Mouse (Mus musculus) erythroblast, embryonic 14.5 days (primary cell): ENCODE results near the gene Crb3. TPM values are rescaled to one million over a fixed set of nuclear protein-coding genes. Genes with fewer than 3 reads are reported as not detected.

Experiments
- H3K27me3 ChIP-seq: 2 replicates; pipeline ENCODE4 v1.6.1; 2012; ENCODE audit warnings: inconsistent platforms; ENCODE audit not compliant: control insufficient read depth
- H3K36me3 ChIP-seq: 2 replicates; pipeline ENCODE4 v1.6.1; 2012; ENCODE audit warnings: mild to moderate bottlenecking, inconsistent platforms; ENCODE audit not compliant: control insufficient read depth
- H3K4me1 ChIP-seq: 2 replicates; pipeline ENCODE4 v1.6.1; 2012; ENCODE audit warnings: inconsistent platforms; ENCODE audit not compliant: control insufficient read depth
- H3K4me3 ChIP-seq: replicated peaks from 2 replicates; pipeline ENCODE3; 2012; ENCODE audit warnings: moderate library complexity, mild to moderate bottlenecking, inconsistent platforms
- H3K9me3 ChIP-seq: 2 replicates; pipeline ENCODE4 v1.6.1; 2012; ENCODE audit warnings: low read length, inconsistent platforms, mixed read lengths; ENCODE audit not compliant: control insufficient read depth
- GATA1 ChIP-seq: IDR thresholded peaks from 2 replicates; pipeline ENCODE4 v1.6.1; 2012; ENCODE audit warnings: low read length, inconsistent platforms, mixed read lengths
- TAL1 ChIP-seq: IDR thresholded peaks from 3 replicates; pipeline ENCODE4 v1.6.1; 2012; ENCODE audit warnings: low read length, inconsistent platforms, mixed read lengths
- polyA plus RNA-seq: library from polyadenylated mRNA; stranded (reverse); fragments of >175 nt; gene quantifications from 2 replicates; pipeline ENCODE4 v1.2.3, GENCODE M21; 2012

Gene Crb3
- 0.05 TPM in 2 replicates for polyA plus RNA-seq

DNA sequence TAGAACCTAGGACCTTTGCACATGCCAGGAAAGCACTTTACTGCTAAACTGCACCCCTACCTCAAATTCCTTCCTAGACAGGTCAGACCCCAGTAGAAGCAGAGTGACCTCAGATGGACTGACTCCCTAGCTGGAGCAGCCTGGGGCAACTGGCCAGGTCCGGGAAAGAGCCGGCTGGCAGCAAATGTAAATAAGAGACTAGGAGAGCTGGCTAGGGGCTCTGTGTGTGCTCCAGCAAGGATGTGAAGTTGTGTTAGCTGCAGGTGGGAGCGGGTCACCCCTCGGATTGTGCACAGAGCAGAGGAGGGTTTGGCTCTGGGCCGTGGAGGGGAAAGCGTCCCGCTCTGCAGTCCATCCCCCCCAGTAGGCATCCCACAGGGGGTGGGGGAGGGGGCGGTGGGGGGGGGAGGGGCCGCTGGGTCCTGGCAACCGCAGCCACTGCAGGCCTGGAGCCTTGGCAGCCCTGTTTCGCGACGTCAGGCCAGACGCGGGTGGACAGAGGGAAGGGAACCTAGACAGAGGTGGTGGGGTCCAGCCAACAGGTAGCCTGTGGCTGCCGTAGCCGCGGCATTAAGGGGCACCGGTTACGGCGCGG lies at the start of gene Crb3:
Gene Crb3 (plus strand): TSS at position 215 of the 595 bp plus-strand sequence.
- TF ChIP-seq TAL1, result no peak
- no peak for TF ChIP-seq GATA1
- peaks cover 62% of the 10 kb centered on the region for H3K27me3 ChIP-seq
- peaks cover 30% of the 10 kb centered on the region for H3K4me1 ChIP-seq
- peaks cover 3% of the 10 kb centered on the region; the same call in 1 of the 2 replicates for H3K36me3 ChIP-seq
- H3K9me3 ChIP-seq, result no peaks in the 10 kb centered on the region; the same call in 1 of the 2 replicates
- peak within 1 kb of the TSS; percentile 63 for H3K4me3 ChIP-seq

DNA sequence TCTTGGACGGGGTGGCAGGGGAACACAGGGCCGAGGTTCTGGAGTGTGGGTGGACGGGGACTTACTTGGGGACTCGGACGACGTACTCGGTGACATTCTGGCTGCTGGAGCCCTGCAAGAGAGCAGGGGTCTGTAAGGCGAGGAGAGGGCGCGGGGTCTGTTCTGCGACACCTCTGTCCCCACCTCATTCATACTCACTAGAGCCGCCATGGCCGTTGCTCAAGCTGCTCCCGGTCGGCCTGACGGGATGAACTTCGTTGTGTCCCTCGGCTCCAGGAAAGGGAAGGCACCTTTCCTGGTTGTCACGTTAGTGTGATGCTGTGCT lies 48.0 kb upstream of the Crb3 start:
- peak overlapping the region; percentile 83 for H3K4me3 ChIP-seq
- peaks cover 39% of the 10 kb centered on the region for H3K36me3 ChIP-seq
- no peaks in the 10 kb centered on the region for H3K27me3 ChIP-seq
- H3K9me3 ChIP-seq, result no peaks in the 10 kb centered on the region
- TF ChIP-seq GATA1 (no peak), TAL1 (no peak)
- peaks cover 67% of the 10 kb centered on the region for H3K4me1 ChIP-seq

DNA sequence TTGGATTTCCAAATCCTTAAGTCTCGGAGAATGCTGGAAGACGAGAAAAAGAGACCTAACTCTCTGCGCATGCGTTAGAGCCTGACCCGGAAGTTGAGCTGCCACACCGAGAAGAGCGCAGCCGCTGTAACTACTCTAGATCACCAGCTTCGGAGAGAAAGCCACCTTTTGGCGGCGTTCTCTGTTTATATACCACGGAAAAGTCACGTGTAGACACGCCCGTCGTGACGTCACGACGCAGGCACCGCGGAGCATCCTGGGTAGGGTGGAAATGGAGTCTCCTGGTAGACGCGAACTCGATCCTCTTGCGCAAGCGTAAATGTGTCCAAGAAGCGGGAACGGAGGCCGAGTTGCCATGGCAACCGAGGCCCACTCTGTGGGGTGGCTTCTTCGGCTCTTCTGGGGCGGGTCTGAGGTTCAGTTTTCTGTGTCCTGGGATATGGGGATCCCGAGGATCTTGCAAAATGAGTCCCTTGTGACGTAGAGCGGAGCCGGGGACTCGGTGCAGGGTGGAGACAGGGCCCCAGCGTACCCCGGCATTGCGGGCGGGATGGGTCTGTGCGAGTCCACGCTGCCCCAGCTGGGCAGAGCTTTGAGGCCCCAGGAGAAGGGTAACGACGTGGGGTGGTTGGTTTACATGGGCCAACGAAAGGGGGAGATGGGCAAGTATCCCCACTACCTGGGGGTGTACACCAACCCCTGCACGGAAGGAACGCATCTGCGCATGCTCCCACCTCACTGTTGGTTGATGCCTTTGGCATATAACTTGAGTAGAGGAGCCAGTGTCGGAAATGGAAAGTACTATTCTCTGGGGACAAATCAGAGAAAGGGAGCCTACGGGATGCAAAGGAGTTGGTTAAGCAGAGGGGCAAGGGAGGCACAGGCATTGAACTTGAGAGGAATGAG lies 47.4 kb upstream of the Crb3 start, which contains the start of the genes Gtf2f1 and Gm17949:
Gene Gtf2f1 (minus strand): TSS at position 53 of the 906 bp plus-strand sequence.
Gene Gm17949 (plus strand): TSS at position 234 of the 906 bp plus-strand sequence.
- H3K4me1 ChIP-seq, result peaks cover 71% of the 10 kb centered on the region
- H3K9me3 ChIP-seq, result no peaks in the 10 kb centered on the region
- H3K36me3 ChIP-seq, result peaks cover 33% of the 10 kb centered on the region
- H3K4me3 ChIP-seq, result peak within 1 kb of the TSS; percentile 83
- TF ChIP-seq TAL1, result no peak
- no peak for TF ChIP-seq GATA1
- H3K27me3 ChIP-seq, result no peaks in the 10 kb centered on the region

DNA sequence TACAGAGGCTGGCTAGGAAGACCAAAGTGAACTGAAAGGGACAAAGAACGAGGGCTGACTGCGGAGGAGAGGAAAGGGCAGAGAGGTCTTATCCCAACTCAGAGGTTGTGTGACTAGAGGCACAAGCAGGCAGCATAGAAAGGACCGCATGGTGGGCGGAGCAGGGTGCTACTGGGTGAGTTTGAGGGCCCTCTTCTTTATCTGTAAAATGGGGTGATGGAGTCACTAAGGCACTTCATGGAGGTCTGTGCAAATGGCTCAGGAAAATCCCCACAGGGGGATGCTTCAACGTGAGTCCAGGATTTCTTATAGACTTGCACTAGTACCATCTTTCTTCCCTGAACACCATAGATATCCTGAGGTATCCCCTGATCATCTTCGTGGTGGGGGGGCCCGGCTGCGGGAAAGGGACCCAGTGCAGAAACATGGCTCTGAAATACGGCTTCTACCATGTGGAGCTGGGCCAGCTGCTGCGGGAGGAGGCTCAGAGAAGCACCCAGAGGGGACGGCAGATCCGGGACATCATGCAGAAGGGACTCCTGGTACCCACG lies 46.6 kb upstream of the Crb3 start:
- peak overlapping the region; percentile 83 for H3K4me3 ChIP-seq
- H3K36me3 ChIP-seq, result peaks cover 25% of the 10 kb centered on the region
- no peaks in the 10 kb centered on the region for H3K9me3 ChIP-seq
- peaks cover 66% of the 10 kb centered on the region for H3K4me1 ChIP-seq
- no peaks in the 10 kb centered on the region for H3K27me3 ChIP-seq
- TF ChIP-seq TAL1, result no peak
- no peak for TF ChIP-seq GATA1

DNA sequence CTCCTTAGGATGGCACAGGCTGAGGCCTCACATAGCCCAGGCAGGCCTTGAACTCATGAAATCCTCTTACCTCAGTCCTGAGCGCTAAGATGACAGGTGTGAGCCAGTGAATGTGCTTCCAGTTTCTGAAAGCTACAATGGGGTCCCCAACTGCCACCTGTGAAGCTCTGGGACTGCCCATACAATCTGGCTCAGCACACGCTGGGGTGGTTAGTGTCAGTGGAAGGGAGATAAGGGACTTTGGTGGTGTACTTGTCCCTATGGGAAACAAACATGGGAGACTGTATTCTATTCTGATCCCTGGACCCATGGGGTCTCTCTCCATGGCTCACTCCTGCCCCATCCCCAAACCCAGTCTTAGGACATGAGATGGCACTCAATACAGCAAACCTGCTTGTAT lies 39.2 kb upstream of the Crb3 start:
- Histone ChIP-seq H3K9me3 (no peaks in the 10 kb centered on the region), H3K4me3 (peak overlapping the region; percentile 5), H3K36me3 (peaks cover 64% of the 10 kb centered on the region), H3K4me1 (peaks cover 64% of the 10 kb centered on the region), H3K27me3 (no peaks in the 10 kb centered on the region)
- TF ChIP-seq GATA1 (peak; percentile 57; the same call in 1 of the 2 replicates), TAL1 (peak; percentile 69)

DNA sequence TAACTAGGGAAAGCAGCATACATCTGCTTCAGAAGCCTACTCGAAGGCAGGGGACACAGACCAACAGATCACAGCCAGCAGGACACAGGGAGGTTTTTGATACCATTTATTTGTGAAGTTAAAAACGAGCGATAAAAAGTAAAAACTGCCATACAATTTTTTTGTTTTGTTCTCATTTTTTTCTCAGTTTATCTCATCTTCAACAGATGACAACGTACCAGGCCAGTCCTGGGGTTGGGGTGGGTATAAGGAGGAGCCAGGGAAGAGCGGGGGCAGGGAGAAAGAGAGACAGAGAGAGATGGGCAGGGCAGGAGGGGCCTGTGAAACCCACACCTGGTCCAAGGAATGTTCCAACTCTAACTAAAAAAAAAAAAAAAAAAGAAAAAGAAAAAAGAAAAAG lies 37.9 kb upstream of the Crb3 start:
- Histone ChIP-seq H3K9me3 (no peaks in the 10 kb centered on the region), H3K36me3 (peaks cover 76% of the 10 kb centered on the region), H3K27me3 (0 out of 2 replicates have a peak, but pooled peaks cover 2% of the 10 kb centered on the region), H3K4me3 (no peak overlapping the region), H3K4me1 (peaks cover 75% of the 10 kb centered on the region)
- TF ChIP-seq GATA1, result no peak
- TF ChIP-seq TAL1, result no peak

DNA sequence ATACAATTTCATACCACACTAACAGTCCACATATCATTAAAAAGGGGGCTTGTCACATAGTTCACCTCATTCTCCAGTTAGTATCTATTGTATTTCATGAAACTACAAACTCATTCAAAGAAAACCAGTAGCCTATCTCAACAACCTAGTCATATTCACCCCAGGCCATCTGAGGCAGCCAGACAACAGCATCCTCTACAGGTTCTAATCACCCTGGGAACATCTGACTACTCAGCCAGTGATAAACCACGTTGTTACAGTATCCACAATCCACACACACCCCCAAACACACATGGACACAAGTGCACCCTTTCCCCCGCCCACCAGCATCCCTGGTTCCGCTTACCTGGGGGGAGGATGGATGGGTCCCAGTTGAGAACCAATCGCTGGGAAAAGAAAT lies 31.4 kb upstream of the Crb3 start:
- TF ChIP-seq TAL1, result 0 out of 3 replicates have a peak, but pooled peaks have one; percentile 17
- TF ChIP-seq GATA1, result no peak
- 0 out of 2 replicates have a peak, but pooled peaks cover 2% of the 10 kb centered on the region for H3K27me3 ChIP-seq
- no peak overlapping the region for H3K4me3 ChIP-seq
- H3K4me1 ChIP-seq, result peaks cover 78% of the 10 kb centered on the region
- H3K9me3 ChIP-seq, result no peaks in the 10 kb centered on the region
- H3K36me3 ChIP-seq, result peaks cover 72% of the 10 kb centered on the region

DNA sequence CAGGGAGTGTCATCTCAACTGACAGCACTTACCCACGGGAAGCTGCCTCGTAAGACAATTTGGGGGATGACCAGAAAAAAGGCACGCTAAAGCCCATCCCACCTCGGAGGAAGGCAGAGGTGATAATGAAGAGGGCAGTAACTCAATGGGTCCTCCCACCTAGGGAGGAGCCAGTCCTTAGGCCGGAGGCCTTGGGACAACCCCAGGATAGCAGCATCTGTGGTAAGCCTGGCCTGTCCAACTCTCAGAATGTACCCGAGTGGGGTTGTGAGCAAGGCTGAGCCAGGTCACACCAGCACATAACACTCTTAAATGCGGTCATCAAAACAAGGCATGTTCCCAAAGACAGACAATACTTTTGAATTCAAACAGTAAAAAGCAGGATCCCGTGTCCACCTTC lies 29.2 kb upstream of the Crb3 start:
- Histone ChIP-seq H3K4me3 (peak overlapping the region; percentile 77), H3K27me3 (0 out of 2 replicates have a peak, but pooled peaks cover 2% of the 10 kb centered on the region), H3K9me3 (no peaks in the 10 kb centered on the region), H3K36me3 (peaks cover 50% of the 10 kb centered on the region), H3K4me1 (peaks cover 72% of the 10 kb centered on the region)
- TF ChIP-seq TAL1, result no peak
- TF ChIP-seq GATA1, result no peak; the same call in 1 of the 2 replicates
